Mouse (Mus musculus) right cerebral cortex, postnatal 4 days (tissue): Measurements from ENCODE around the gene Arhgef11.
A peak's percentile ranks its signal among the peaks of the same experiment; 100 is the strongest.

ENCODE experiments used
- DNase-seq: peaks from one replicate; pipeline ENCODE4 v3.0.0-alpha.2; 2022

Gene Arhgef11

DNA sequence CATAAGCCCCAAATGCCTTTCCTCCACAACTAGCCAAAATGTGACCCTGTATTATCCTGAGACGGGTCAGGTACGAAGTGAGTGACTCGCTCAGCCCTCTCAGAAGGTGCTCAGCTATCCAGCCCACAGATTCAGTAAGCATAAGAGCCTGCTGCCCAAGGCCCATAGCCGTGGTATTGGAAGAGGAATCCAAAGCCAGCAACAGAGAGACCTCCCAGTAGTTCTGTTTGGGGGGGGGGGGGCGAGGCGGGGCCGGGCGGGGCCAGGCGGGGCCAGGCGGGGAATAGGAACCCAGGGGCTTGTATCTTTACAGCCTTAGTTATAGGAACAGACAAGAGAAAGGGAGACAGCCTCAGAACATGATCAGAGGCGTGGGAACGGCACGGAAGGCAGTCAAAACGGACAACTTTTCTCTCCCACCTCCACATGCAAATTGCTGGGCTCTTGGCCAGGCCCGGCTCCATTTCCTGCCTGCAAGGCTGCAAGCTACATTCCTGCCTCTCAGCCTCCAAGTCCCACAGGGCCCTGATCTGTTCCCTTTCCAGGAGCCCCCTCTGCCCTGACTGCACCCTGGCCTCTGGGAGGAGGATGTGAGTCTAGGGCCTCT is 146.4 kb downstream of the Arhgef11 start:
- DNase-seq = peak; percentile 64

DNA sequence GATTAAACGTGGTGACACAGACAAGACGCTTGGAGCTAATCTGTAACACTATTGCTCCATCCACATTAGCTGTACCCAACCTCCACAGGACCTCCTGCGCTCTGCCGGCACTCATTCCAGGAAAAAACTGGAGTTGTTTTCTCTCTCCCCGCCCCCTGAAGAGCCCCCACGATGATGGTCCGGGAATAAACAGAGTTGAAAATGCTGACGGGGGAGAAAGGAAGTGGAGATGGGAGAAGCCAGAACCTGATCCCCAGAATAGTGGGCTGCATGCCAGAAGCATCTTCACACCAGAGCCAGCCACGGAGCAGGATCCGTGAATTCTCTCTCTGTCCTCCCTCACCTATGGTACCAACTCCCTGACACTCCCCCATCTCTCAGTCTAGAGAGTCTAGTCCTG is 147.1 kb downstream of the Arhgef11 start:
- DNase-seq = no peak

DNA sequence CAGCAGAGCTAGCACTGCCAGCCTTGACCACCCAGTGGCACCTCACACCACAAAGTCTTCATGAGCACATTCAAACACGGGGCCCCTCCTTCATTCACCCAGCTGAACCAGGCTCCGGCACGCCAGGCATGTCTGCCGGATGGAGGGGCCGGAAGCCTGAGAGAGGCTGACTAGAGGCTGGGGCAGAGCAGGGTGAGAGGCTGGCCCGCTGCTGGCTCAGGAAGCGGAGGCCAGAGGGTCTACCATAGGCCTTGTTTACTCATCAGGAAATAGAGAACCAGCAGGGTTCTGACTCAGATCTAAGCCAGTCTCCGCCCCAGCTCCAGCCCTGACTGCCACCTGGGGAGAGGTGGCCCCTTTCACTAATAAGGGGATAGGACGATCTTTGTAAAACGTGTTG is 147.7 kb downstream of the Arhgef11 start:
- DNase-seq = no peak

DNA sequence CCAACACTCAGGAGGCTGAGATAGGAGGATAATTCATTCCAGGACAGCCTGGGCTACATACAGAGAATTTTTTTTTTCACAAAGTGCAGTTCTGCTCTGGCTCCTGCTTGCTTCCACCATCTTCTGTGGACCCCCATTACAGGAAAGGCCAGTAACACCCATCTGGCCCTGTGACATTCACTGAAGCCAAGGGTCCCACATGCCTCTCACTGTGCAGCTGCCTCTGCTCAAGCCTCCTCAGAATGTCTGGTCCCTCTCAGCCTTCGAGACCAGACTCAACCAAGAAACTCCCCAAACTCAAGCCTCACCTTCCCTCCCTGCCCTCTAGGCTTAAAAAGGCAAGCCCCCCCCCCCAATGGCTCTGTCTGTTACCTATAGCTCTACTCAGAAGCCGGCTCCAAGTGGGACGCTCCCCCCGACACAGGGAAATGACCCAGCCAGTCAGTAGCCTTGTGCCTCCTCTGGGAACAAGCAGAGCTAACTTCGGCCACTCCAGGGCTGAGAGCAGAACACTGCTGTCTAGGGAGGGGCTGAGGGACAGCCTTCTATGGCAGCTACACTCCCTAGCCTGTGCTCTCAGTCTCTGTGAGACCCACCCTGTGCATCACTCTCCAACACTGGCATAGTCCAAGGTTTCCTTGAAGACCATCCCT is 148.4 kb downstream of the Arhgef11 start:
- no peak for DNase-seq

DNA sequence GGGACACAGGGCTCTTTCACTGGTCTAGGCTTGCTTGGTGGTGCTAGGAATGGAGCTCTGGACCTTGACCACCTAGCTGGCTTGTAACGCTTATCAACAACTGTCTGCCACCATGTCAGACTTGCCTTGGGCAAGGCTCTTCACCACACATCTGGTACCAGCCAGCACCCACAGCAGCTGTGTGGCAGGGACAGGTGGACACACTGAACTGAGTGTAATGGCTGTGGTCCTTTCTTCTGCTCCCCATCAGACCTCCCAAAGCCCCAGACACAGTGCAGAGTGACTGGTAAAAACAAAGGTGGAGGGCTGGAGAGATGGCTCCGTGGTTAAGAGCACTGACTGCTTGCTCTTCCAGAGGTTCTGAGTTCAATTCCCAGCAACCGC is 148.9 kb downstream of the Arhgef11 start:
- no peak for DNase-seq

DNA sequence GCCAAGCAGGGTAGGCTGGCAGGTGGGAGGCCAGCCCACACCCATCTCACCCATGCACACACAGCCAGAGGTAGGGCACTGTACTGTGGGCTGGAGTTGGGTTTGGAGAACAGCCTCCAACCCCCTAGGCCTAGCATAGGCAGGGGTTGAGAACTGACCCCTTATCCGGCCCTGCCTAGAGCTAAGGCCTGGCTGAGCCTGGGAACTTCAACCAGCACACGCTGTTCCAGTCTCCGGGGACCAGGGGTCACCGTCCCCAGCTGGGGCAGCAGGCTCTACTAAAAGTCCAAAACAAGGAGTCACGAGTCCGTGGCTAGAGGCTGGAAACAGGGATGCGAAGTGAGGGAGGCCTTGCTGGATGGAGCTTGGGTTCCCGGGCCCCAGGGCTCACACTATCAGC is 150.4 kb downstream of the Arhgef11 start:
- DNase-seq = no peak

DNA sequence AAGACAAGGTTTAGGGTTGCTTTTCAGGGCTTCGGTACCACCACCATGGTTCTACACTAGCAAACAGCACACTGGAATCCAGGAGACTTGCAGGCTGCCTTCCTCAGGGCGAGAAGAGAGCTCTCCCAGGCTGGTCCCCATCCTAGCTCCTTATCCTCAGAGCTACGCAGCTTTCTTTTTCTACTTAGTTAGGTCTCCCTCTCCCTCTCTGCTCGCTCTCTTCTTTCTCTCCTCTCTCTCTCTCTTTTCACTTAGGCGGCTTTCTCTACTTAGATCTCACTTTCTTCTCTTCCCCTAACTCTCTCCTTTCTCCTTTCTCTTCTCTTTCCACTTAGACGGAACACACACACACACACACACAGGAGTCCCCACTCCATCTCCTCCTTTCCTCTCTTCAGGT is 151.1 kb downstream of the Arhgef11 start:
- DNase-seq = no peak

DNA sequence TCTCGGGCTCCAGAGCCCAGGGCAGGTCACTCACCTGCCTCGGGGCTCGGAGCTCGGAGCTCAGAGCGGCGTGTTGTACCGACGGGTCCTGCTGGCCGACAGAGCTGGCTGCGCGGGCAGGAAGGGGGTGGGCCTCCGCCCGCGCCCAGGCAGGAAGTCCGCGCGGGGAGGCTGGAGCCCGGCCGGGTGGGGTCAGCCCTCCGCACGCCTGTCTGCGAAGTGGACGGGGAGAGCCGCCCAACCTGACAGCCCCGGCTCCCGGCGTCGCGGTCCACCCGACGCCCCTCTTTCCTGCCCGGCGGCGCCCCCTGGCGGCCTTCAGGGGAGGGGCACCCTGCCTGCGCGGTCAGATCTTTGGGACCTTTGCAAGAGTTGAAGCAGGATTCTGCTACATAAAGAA is 151.5 kb downstream of the Arhgef11 start:
- peak; percentile 69 for DNase-seq

DNA sequence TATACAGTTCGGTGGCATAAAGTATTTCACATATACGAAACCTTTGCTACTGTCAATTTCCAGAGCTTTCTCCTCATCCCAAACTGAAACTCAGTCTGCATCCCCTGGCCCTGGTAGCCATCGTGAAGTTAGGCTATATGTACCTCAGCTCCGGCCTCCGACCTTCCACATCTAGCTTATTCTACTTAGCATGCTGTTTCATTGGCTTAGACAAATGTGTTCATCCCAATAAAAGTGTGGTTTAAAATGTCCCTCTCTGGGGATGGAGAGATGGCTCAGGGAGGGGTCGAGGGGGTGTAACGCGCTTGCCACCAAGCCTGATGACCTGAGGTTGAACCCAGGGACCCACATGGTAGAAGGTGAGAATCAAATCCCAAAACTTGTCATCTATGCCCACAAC is 152.1 kb downstream of the Arhgef11 start:
- no peak for DNase-seq

DNA sequence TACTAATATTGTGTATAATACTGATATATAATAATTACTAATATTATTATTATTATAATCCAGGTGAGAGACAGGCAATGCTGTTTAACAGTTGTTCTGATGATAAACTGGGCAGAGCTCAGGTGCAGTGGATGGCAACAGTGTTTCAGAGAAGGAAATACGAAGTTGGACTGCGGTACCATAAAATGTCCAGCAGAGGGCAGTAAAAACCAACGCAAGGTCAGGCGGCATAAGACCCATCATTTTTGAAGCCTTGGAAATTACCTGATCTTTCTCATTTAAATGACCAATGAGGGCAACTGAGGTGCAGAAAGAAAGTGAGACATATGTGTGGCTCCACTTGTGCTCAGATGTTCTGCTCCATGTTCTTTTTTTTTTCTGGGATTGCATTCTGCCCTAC is 152.9 kb downstream of the Arhgef11 start:
- no peak for DNase-seq

DNA sequence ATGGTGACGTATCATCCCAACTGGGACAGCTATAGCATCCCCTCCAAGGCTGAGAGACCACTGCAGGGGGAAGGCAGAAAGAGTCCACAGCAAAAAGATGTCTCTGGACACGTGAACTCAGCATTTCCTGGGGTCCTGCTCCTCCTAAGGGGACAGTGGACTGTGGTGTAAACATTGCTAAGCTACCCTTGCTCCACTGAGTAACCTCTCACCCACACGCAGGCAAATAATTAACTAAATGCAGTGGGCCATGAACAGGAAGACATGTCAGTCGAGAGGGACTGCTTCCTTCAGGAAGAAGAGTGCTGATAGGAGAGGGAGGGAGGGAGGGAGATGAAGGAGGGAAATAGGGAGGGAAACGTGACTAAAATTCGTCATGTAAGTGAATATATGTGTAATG is 153.7 kb downstream of the Arhgef11 start:
- no peak for DNase-seq

DNA sequence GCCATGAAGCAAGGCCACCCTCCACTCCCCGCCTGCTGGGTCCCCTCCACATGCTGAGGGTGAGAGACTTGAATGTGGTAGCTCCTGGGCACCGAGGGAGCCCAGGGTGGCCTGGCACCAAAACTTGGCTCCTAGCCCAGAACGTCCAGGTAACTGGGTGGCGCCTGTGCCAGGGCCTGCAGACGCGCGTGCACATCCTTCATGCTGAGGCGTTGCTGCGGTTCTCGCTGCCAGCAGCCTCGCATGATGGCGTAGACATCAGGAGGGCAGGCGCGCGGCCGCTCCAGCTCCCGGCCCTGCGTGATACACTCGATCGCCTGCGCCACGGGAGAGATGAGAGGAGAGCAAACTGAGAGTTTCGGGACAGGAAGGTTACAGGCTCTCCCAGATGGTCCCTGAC is 160.9 kb downstream of the Arhgef11 start:
- no peak for DNase-seq

DNA sequence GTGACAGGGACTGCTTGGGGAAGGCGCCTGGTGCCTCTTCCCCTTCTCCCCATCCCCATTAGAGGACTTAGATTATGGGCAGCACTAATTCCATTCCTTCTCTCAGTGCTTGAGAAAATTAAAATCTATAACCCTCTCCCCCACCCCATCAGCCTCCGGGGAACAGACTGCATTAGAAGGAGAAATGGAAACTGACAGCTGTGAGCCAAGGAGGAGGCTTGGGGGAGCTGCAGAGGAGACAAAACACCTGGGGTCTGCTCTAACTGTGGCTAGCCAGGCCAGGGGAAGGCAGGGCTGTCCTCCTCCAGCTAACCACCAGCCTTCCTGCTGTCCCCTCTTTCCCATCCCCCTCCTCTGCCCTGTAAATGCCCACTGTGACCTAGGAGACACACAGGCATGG is 161.7 kb downstream of the Arhgef11 start:
- no peak for DNase-seq

DNA sequence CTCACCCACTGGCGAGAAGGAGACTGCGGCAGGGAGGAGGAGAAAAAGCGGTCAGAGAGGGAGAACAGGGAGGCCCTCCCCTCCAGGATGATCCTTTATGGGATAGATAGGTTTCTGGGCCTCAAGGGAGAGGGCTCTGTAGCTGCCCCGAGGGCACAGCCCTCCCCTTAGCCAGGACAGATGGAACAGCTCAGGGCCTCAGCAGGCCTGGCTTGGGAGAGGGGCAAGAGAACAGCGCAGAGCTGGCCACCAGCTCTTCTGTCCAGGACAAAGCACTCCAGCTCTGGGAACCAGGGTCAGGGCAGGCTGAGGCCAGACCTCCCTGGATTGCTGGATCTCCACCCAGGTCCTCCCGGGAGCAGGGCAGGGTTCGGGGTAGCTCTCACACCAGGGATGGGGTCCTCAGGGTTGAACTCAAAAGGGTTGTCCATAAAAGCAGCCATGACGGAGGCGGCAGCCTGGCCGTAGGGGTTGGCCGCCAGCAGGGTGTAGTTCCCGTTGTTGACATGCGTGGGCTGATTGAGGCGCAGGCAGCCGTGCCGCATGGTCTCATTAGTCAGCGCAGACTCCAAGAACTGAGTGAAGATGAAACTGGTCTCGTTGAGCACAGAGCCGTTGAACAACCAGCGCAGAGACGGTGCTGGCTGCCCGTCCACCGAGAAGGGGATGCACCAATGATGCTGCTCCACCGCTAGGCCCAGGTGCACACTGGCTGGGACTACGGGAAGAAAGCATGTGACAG is 166.1 kb downstream of the Arhgef11 start:
- no peak for DNase-seq

DNA sequence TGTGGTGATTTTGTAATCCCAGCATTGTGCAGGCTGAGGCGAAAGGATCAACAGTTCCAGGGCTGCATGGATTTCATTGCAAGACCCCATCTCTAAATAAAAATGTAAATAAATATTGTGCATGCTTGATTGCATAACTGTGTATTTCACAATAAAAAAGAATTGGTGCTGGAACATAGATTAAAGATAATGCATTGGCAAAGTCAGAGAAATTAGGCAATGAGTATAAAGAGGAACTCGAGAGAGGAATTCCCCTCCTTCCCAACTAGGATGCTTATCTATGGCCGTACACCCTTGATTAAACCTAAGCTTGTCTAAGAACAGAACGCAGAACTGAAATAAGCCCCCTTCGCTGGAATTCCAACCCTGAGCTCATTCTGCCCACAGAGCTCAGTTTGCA is 167.8 kb downstream of the Arhgef11 start:
- DNase-seq = no peak

DNA sequence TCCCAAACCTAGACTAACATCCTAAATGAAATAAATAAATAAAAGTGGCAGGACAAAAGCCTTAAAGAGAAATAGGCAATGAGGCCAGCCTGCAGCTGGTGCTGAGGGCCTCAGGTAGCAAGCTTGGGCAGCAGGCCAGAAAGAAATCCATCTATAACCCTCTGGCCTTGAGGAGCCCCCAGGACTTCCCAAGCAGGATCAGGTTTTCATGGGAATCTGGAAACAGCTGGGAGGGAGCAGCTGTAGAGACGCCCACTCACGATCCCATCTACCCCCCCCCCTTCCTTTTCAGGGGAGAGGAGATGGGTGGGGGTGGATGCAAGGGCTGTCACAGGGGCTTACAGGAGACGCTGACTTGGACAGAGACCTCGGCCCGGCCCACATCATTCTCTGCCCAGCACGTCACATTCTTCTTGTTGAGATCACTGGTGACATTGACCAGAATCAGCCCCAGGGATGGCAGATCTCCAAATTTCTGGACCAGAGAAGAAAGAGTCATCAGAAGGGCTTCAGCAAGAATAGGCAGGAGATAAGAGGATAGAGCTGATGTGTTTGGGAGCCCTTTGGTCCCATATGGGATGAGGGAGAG is 168.4 kb downstream of the Arhgef11 start:
- DNase-seq = no peak
